Mouse (Mus musculus) stomach, embryonic 16.5 days (tissue): ENCODE measurements at regions not wholly inside any gene's neighbourhood (a gene's known extent, or its start where the extent isn't known, plus 50 kb on each side); places are given as distances from the start of the nearest gene placed in this dataset.
A peak's percentile ranks its signal among the peaks of the same experiment; 100 is the strongest.

Experiments used
- ATAC-seq: fragments of 200-750 bp; cut with Nextera tagmentation; 2 replicates; pipeline ENCODE4 v1.8.0; 2017; ENCODE audit warnings: moderate number of reproducible peaks, moderate TSS enrichment; ENCODE audit not compliant: insufficient read depth, low FRiP score
- H3K27ac ChIP-seq: fragments of 300-500 bp; sonication (generic); 2 replicates; pipeline ENCODE4 v1.5.1; 2014; ENCODE audit warnings: low read length
- H3K27me3 ChIP-seq: fragments of 300-500 bp; sonication (generic); 2 replicates; pipeline ENCODE4 v1.6.1; 2014; ENCODE audit warnings: low read length, control low read depth, mixed read lengths; ENCODE audit not compliant: control insufficient read depth, insufficient read depth
- H3K36me3 ChIP-seq: fragments of 300-500 bp; sonication (generic); 2 replicates; pipeline ENCODE4 v1.6.1; 2014; ENCODE audit warnings: low read length; ENCODE audit not compliant: control insufficient read depth, insufficient read depth
- H3K4me1 ChIP-seq: fragments of 300-500 bp; sonication (generic); 2 replicates; pipeline ENCODE4 v1.6.1; 2014; ENCODE audit warnings: low read length, control low read depth, mixed read lengths; ENCODE audit not compliant: control insufficient read depth, insufficient read depth
- H3K4me2 ChIP-seq: fragments of 300-500 bp; sonication (generic); 2 replicates; pipeline ENCODE4 v1.6.1; 2014; ENCODE audit warnings: low read depth, low read length, mixed read lengths
- H3K4me3 ChIP-seq: fragments of 300-500 bp; sonication (generic); replicated peaks from 2 replicates; pipeline ENCODE4 v1.5.1; 2014; ENCODE audit warnings: mild to moderate bottlenecking, low read length
- H3K9ac ChIP-seq: fragments of 300-500 bp; sonication (generic); 2 replicates; pipeline ENCODE4 v1.6.1; 2014; ENCODE audit warnings: low read length
- H3K9me3 ChIP-seq: fragments of 300-500 bp; sonication (generic); replicated peaks from 2 replicates; pipeline ENCODE4 v1.6.1; 2016; ENCODE audit warnings: low read length, control low read depth; ENCODE audit not compliant: control insufficient read depth
- WGBS: fragments of 180-500 bp; shearing (Covaris S2); extraction: QIAGEN DNeasy Blood & Tissue Kit; methylation state at CpG from one replicate; pipeline ENCODE4 v1.1.7; 2014; 5-methylcytosine and 5-hydroxymethylcytosine counted together

GRCm38 (mm10) chr17:54685143-54686040, 386.6 kb upstream of the Slc5a7 start:
- H3K4me2 ChIP-seq: no peak overlapping the region
- H3K27me3 ChIP-seq: no peaks in the 10 kb centered on the region
- H3K9ac ChIP-seq: no peak overlapping the region
- 0 out of 2 replicates have a peak, but pooled peaks have one; percentile 40 for ATAC-seq
- H3K4me3 ChIP-seq: no peak overlapping the region
- 34% methylated on average over 2 of the region's 2 CpGs for WGBS
- no peaks in the 10 kb centered on the region for H3K36me3 ChIP-seq
- H3K4me1 ChIP-seq: no peaks in the 10 kb centered on the region
- no peaks in the 10 kb centered on the region for H3K9me3 ChIP-seq
- no peak overlapping the region for H3K27ac ChIP-seq

DNA sequence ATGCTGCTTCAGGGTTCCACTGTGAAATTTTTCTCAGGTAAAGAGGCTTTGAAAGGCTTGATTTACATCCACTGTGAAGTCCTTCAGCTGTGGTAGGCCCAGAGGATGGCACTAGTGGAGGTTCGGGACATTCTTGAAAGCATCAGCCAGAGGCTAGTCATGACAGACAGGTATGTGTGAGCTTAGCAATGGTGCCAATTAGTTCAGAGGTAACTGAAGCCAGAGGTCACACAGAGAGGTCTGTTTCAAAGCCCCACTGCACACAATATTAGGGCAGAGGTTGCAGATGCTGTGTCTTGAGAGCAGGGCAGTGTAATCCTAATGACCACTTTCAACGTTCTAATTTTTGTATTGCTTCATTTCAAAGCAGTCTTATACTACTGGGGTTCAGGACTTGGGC, 379.3 kb upstream of the Slc5a7 start:
- no peaks in the 10 kb centered on the region for H3K27me3 ChIP-seq
- H3K36me3 ChIP-seq: no peaks in the 10 kb centered on the region
- no peak for ATAC-seq
- H3K27ac ChIP-seq: no peak overlapping the region
- no peaks in the 10 kb centered on the region for H3K4me1 ChIP-seq
- no peak overlapping the region for H3K4me3 ChIP-seq
- 55% methylated on average over 2 of the region's 2 CpGs for WGBS
- no peak overlapping the region for H3K4me2 ChIP-seq
- no peaks in the 10 kb centered on the region for H3K9me3 ChIP-seq
- no peak overlapping the region for H3K9ac ChIP-seq

- Histone ChIP-seq H3K9me3 (no peaks in the 10 kb centered on the region), H3K36me3 (no peaks in the 10 kb centered on the region), H3K27ac (no peak overlapping the region), H3K9ac (no peak overlapping the region), H3K4me3 (no peak overlapping the region), H3K4me1 (no peaks in the 10 kb centered on the region), H3K4me2 (no peak overlapping the region), H3K27me3 (no peaks in the 10 kb centered on the region)
- 75% methylated on average over 2 of the region's 2 CpGs for WGBS
- ATAC-seq: no peak
Measured at GRCm38 (mm10) chr17:54669499-54669898, 370.7 kb upstream of the Slc5a7 start.

DNA sequence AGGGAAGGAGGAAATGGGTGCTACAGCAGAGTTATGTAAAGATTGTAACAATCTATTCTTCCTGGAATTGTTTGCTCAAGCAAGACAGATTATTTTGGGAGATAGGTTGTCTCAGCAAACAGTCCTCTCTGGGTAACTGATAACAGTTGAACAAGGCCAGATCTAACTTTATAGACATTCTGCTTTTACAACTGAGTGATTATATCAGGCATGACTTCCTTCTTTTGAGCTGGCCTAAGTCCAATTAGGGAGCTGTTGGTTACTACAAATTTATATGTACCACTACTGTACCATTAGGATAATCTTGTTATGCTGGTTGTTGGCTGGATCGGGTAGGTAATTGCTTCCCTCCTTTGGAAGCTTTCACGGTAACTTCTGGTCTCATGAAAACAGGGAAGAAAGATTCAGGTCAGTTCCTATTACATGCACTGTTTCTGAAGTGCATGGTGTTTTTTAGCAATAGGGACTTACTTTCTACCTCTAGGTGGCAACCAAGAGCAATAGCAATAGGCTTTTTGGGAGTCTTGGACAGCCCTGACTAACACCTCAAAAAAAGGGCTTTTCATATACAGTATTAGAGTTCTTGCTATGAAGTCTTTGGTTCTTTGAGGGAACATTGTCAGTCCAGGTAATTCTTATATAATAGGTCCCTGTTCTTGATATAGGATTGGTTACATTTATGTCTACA, 363.9 kb upstream of the Slc5a7 start:
- Histone ChIP-seq H3K27ac (no peak overlapping the region), H3K9ac (no peak overlapping the region), H3K4me3 (no peak overlapping the region), H3K4me1 (no peaks in the 10 kb centered on the region), H3K36me3 (no peaks in the 10 kb centered on the region), H3K4me2 (no peak overlapping the region), H3K9me3 (no peaks in the 10 kb centered on the region), H3K27me3 (no peaks in the 10 kb centered on the region)
- ATAC-seq: no peak
- WGBS: 52% methylated on average over 2 of the region's 2 CpGs

DNA sequence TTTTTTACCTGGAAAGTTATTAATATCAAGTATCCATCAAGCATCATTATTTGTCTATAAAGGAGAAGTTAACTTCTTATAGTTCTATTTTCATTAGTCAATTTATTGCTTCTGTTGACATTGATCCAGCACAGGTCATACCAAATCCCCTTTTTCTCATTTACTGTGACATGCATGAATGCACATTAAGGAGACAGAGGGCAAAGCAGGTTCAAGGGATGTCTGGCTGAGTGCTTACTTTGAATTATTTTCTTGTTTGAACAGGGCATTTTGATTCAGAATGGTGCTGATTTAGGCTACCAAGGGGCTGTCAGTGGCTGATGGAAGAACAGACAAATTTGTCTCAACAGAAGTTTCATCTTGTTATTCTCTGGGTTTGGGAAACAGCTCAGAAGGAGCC, 357.7 kb upstream of the Slc5a7 start:
- H3K4me1 ChIP-seq: no peaks in the 10 kb centered on the region
- H3K27ac ChIP-seq: no peak overlapping the region
- H3K9ac ChIP-seq: no peak overlapping the region

More for the DNA sequence above, 357.7 kb upstream of the Slc5a7 start:
- no peak overlapping the region for H3K4me3 ChIP-seq
- H3K4me2 ChIP-seq: no peak overlapping the region
- H3K27me3 ChIP-seq: no peaks in the 10 kb centered on the region
- no peaks in the 10 kb centered on the region for H3K36me3 ChIP-seq
- no peak for ATAC-seq
- H3K9me3 ChIP-seq: no peaks in the 10 kb centered on the region
